Mouse (Mus musculus): ENCODE measurements at regions not wholly inside any gene's neighbourhood (a gene's known extent, or its start where the extent isn't known, plus 50 kb on each side); places are given as distances from the start of the nearest gene placed in this dataset.
A peak's percentile ranks its signal among the peaks of the same experiment; 100 is the strongest.

DNA sequence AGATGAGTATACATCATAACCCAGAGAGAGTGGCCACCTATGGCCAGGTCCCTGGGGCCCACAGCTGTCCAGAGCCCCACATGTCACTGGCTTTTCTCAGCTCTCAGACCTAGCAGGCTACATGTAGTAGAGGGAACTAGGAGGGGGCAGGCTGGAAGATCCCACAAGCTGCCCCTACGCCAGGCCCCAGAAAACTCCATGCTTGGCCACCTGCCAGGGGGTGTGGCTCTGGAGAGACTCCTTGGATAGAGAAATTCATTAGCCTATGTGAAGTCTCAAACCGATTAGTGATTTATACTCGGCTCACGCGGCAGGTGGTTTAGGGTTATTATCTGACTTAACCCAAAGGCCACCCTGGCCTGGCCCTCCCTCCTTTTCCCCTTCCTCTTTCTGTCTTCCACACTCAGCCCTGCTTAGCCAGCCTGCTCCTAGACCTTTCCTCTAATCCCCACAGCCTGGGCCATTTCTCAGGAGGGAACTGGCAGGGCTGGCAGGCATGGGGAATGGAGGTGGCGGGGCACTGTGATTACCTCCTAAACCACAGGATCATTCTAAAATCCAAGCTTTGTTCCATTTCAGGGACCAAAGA lies 77.7 kb downstream of the Efnb1 start:
- no peak for DNase-seq

GRCm38 (mm10) chrX:99204077-99204476 lies 68.1 kb downstream of the Efnb1 start:
- no peak for DNase-seq

- DNase-seq: no peak
Measured at GRCm38 (mm10) chrX:99201081-99201480, 65.2 kb downstream of the Efnb1 start.

GRCm38 (mm10) chrX:99199669-99200068 lies 63.7 kb downstream of the Efnb1 start:
- no peak for DNase-seq

DNA sequence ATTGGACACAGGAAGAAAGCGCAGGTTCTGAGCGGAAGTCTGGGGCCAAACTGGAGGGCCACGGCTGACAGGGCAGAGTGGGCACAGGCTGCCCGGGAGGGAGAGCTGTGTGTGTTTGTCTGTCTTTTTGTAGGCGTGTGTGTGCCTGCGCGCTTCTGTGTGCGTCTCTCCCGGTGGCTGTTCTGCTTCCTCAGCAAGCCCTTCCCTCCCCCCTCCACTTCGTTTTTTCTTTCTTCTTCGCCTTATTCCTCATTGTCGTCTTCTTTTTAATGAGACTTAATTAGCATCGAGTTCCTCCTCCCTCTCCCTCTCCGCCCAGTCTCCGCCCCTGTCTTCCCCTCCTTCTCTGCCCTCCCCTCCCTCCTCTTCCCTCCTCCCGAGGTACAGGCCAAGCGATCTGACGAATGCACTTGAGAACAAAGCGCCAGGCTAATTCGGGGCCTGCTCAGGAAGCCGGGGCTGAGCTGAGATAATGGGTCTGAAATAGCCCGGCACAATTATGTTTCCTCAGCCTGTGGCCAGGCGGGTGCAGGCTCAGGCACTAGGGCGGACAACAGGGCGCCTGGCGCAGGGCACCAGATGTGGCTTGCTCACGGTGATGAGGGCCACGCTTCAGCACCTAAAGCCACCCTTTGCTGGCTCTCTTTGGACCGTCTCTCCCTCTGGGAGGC lies 63.2 kb downstream of the Efnb1 start:
- peak in 1 of 2 experiments; percentile 8 for DNase-seq

Measured in thymus, adult 18-20 months (tissue).